Mouse (Mus musculus): ENCODE data around the gene Zkscan16.

Gene Zkscan16

DNA sequence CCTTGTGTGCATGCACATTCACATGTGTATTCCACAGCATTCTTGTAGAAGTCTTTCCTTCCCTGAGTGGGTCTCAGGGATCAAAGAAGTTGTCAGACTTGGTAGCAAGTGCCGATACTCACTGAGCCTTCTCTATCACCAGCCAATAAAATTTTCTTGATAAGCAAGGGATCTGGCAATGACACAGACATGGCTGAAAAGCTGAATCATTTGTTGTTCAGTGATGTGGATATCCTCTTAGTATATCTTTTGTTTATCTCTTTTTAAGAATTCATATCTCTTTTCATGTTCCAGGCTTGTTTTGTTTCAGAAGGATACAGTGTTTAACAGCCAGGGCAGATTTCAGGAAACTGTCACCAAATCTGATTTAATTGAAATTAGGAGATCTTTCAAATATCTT is 55.3 kb downstream of the Zkscan16 start:
- DNase-seq (ENCODE audit: low spot score in 2 of 2), result no peak

DNA sequence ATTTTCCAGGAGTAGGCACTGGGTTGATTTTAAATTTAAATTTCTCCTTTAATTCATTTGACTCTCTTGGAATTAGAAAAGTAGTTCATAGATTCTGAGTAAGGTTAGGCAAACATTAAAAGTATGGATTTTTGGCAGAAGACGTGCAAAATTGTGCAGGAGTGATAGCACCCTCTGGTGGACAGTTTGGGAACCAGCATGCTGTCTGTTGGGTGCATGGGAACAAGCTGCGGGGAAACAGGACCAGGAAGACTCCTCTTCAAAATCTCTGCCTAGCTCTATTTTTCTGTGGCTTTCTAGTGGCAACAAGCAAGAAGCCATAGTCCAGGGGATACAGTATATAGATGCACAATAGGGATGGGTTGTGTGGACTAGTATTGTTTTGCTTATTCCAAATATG is 56.3 kb downstream of the Zkscan16 start:
- peak; percentile 43 to 77 for DNase-seq (ENCODE audit: low spot score in 2 of 2)

DNA sequence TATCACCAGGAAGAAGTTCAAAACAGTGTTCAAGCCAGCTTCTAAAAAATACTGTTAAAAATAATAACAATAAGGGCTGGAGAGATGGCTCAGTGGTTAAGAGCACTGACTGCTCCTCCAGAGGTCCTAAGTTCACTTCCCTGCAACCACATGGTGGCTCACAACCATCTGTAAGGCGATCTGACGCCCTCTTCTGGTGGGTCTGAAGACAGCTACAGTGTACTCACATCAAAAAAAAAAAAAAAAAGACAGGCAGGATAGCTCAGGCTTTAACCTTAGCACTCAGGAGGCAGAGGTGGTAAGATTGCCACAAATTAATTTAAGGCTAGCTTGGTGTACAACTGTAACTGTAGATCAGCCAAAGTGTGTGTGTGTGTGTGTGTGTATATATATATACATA is 57.2 kb downstream of the Zkscan16 start:
- no peak for DNase-seq (ENCODE audit: low spot score in 2 of 2)

DNA sequence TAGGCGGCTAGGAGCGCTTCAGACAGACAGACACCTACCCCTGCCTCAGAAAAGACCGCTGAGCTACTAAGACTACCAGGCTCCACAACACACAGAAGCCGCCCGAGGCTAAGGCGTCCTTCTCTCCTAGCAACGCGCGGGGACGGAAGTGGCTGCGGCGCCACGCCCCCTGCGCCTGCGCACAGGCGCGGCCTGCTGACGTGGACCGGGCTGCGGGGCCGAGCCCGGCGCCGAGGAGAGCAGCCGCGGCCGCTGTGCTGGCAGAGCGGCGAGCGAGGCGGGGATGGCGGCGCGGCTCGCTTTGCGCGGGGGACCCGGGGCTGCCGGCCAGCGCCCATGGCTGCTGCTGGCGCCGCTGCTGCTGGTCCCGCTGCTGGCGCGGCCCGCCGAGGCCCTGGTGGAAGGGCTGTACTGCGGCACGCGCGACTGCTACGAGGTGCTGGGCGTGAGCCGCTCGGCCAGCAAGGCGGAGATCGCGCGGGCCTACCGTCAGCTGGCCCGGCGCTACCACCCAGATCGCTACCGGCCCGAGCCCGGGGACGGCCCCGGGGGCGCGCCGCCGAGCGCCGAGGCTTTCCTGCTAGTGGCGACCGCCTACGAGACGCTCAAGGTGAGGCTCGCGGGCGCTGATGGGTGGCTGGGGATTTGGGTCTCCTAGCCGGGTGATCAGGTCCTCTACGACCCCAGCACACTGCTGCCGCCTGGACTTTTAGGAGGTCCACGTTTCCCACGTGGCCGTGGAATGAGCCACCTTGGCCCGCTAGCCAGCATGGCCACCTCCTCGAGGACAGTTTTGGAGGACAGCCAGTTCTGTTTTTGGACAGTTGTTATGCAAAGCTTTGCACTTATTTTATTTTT is 59.7 kb downstream of the Zkscan16 start, which contains the start of gene Gm20503:
Gm20503 (plus strand) TSS at position 263 of the 858 bp plus-strand sequence.
- peak; percentile 79 to 89 for DNase-seq (ENCODE audit: low spot score in 2 of 2)

DNA sequence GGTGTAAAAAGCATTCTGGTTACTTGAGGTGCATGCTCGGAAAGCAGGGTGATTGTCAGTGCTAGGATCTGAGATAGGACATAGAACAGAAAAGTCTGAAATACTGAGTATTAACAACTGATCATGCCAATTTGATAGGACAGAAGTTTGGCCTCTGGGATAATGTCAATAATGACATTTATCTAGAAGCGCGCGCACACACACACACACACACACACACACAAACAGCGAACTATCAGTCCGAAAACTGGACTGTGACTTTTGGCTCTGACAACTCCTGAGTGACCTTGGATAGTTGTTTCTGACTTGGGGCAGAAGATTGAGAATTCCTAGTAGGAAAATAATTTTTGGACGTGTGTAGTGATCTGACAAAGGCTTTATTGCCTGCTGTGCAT is 60.4 kb downstream of the Zkscan16 start:
- no peak for DNase-seq (ENCODE audit: low spot score in 2 of 2)

DNA sequence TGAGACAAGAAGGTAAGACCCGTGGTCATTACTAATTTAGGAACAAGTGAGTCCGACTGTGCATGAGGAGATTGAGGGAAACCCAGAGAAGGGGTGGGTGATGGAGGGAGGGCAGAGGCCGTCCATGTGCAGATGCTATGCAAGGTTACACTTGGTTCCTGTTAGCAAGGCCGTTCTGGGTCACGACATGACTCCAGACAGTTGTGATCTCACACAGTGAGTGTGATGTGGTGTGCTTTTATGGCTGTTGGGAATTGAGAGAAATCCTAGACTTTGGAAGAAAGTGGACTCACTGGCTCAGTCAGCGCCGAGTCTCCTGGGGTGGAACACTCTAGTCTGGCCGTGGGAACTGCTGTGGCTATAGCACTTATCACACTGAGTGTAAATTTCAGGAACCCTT is 62.8 kb downstream of the Zkscan16 start:
- no peak for DNase-seq (ENCODE audit: low spot score in 2 of 2)

DNA sequence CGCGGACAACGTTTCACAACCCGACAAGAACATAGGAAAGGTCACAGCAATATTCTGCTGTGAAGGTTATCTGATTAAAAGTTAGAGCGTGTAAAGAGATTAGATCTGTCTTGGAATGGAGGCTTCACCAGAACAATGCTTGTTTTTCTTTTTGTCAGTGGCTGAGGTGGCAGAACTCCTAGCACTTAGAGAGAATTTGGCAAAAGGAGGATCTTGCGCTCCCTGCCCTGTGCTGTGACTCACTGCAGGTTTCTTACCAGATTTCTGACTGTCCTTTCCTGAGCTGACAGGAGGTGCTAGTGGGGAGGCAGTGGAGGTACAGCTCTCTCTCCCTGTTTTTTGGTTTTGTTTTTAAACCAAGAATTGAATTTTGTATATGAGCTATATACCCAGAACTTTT is 63.6 kb downstream of the Zkscan16 start:
- DNase-seq (ENCODE audit: low spot score in 2 of 2), result no peak

All from cerebellum, postnatal 4 days (tissue).